In the genomic region with DNA sequence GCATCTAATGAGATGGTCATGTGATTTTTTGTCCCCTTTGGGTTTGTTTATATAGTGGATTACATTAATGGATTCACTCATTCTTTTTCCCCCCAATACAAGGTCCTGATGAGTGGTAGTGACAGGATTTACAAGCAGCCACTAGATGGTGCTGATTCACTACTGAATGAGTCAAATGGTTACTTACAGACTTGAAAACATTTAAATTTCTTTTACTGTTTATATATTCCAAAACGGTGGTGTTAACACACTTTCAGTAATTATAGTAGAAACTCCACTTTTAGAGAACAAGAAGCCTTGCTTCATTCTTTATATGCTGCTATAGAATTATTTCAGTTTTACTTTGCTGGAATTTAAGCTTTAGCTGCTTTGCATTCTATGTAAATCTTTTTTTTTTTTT, we compare ENCODE assay signal across 8 mouse cellular contexts.
A peak's percentile ranks its signal among the peaks of the same experiment; 100 is the strongest.
DNase-seq lines count a peak whose midpoint lies in the region; ATAC-seq and TF ChIP-seq lines count a peak whose summit lies in the region.

No protein-coding gene starts in this region.

- no peak overlapping the region for H3K9ac ChIP-seq in heart, embryonic 11.5 days (ENCODE audit: low read depth, low read length)
- no peak overlapping the region for H3K9ac ChIP-seq in MEL (ENCODE audit: control insufficient read depth, low read depth, low read length, poor library complexity, severe bottlenecking)
- no peak overlapping the region for H3K9ac ChIP-seq in neural tube, embryonic 15.5 days (replicated peaks)

- H3K4me2 ChIP-seq in heart, embryonic 11.5 days, result no peak overlapping the region
- H3K4me2 ChIP-seq in neural tube, embryonic 15.5 days, result no peak overlapping the region

- TF ChIP-seq EP300 in MEL (IDR thresholded peaks at IDR 0.05; ENCODE audit: low read depth in 1 of 2, low read length in 2 of 2), result no peak

- H3K79me2 ChIP-seq in MEL (ENCODE audit: control insufficient read depth, insufficient read depth, low read length, poor library complexity), result no peaks in the 10 kb centered on the region

- H3K36me3 ChIP-seq in heart, embryonic 11.5 days (ENCODE audit: control insufficient read depth, insufficient read depth, low read length), result no peaks in the 10 kb centered on the region
- no peaks in the 10 kb centered on the region for H3K36me3 ChIP-seq in MEL (ENCODE audit: control insufficient read depth in 1 of 2, insufficient read depth in 2 of 2, low read length in 2 of 2)
- H3K36me3 ChIP-seq in neural tube, embryonic 15.5 days, result no peaks in the 10 kb centered on the region

- no peak for TF ChIP-seq POLR2A in MEL (IDR thresholded peaks at IDR 0.05; ENCODE audit: control insufficient read depth in 1 of 2, insufficient read depth in 1 of 2, low read depth in 1 of 2, low read length in 2 of 2, poor library complexity in 1 of 2)

- intact Hi-C loops in heart, postnatal 14 days (cut with DNase I), result loop anchor here (2.0 to 10.0 kb wide), 4 partner anchors 219 to 602 kb away; a partner anchor contains a TSS

- H3K27me3 ChIP-seq in heart, embryonic 11.5 days (ENCODE audit: control insufficient read depth, insufficient read depth, low read length), result no peaks in the 10 kb centered on the region
- peaks cover 2 to 3% of the 10 kb centered on the region in 2 experiments; a peak in 1 of 4 replicates for H3K27me3 ChIP-seq in MEL (ENCODE audit: control insufficient read depth in 1 of 2, insufficient read depth in 2 of 2, low read length in 2 of 2)
- H3K27me3 ChIP-seq in neural tube, embryonic 15.5 days (replicated peaks), result no peaks in the 10 kb centered on the region

- H3K4me3 ChIP-seq in heart, embryonic 11.5 days (ENCODE audit: low read depth, low read length), result no peak overlapping the region
- H3K4me3 ChIP-seq in MEL (ENCODE audit: control insufficient read depth in 1 of 2, insufficient read depth in 1 of 2, low read depth in 2 of 2, low read length in 2 of 2), result no peak overlapping the region
- H3K4me3 ChIP-seq in neural tube, embryonic 15.5 days (replicated peaks), result no peak overlapping the region

- peak; percentile 13 to 45 for DNase-seq in heart, postnatal 14 days
- DNase-seq in 3T3-L1 (ENCODE audit: low read depth, low spot score) (peak; percentile 66), MEL (ENCODE audit: low read depth, low spot score) (peak; percentile 70)
- peak; percentile 72 for DNase-seq in embryo, embryonic 11 days
- peak; percentile 38 to 52 for DNase-seq in kidney, postnatal 36 days
- DNase-seq in gastrocnemius, postnatal 10 days, result no peak

- no peak overlapping the region for H3K27ac ChIP-seq in heart, embryonic 11.5 days (ENCODE audit: low read depth, low read length)
- no peak overlapping the region for H3K27ac ChIP-seq in MEL (ENCODE audit: control insufficient read depth, low read depth, low read length)
- H3K27ac ChIP-seq in neural tube, embryonic 15.5 days (replicated peaks), result no peak overlapping the region

- no peak for ATAC-seq in heart, embryonic 11.5 days (replicated peaks; ENCODE audit: insufficient number of reproducible peaks, low FRiP score, low TSS enrichment)
- ATAC-seq in neural tube, embryonic 15.5 days (ENCODE audit: low FRiP score), result 0 out of 2 replicates have a peak, but pooled peaks have one; percentile 45

- H3K9me3 ChIP-seq in heart, embryonic 11.5 days (replicated peaks; ENCODE audit: control insufficient read depth, low read length), result no peaks in the 10 kb centered on the region
- no peaks in the 10 kb centered on the region for H3K9me3 ChIP-seq in MEL (replicated peaks; ENCODE audit: insufficient read depth, low read length)
- H3K9me3 ChIP-seq in neural tube, embryonic 15.5 days (replicated peaks), result no peaks in the 10 kb centered on the region

- no peaks in the 10 kb centered on the region for H3K4me1 ChIP-seq in heart, embryonic 11.5 days (ENCODE audit: control insufficient read depth, insufficient read depth, low read length)
- H3K4me1 ChIP-seq in MEL (ENCODE audit: control insufficient read depth in 1 of 2, insufficient read depth in 2 of 2, low read length in 2 of 2), result no peaks in the 10 kb centered on the region
- H3K4me1 ChIP-seq in neural tube, embryonic 15.5 days, result no peaks in the 10 kb centered on the region

- WGBS in heart, embryonic 11.5 days (ENCODE audit: insufficient replicate concordance), result 7% methylated on average over 1 of the region's 1 CpGs
- 5% methylated on average over 1 of the region's 1 CpGs for WGBS in neural tube, embryonic 15.5 days

- peak; percentile 90 for TF ChIP-seq RAD21 in MEL (IDR thresholded peaks at IDR 0.05; ENCODE audit: low read depth, low read length)

- TF ChIP-seq CTCF in MEL (IDR thresholded peaks at IDR 0.05 in 2 of 3, conservative IDR thresholded peaks at IDR 0.05 in 1 of 3; ENCODE audit: control insufficient read depth in 1 of 3, insufficient read depth in 1 of 3, low read depth in 2 of 3, low read length in 3 of 3, poor library complexity in 1 of 3, severe bottlenecking in 1 of 3), result peak; percentile 16 to 76 (median 40); a peak in 5 of 6 replicates

TF ChIP-seq in MEL, 35 proteins besides CTCF, POLR2A, EP300 and RAD21:
- TF ChIP-seq E2F4 (IDR thresholded peaks at IDR 0.05; ENCODE audit: borderline replicate concordance, low read depth, low read length) (no peak), UBTF (IDR thresholded peaks at IDR 0.05; ENCODE audit: borderline replicate concordance, insufficient read depth, low read depth, low read length) (no peak), MYB (IDR thresholded peaks at IDR 0.05; ENCODE audit: low read depth, low read length) (no peak), USF2 (IDR thresholded peaks at IDR 0.05; ENCODE audit: borderline replicate concordance in 1 of 2, insufficient read depth in 1 of 2, low read depth in 1 of 2, low read length in 2 of 2) (no peak), ELF1 (IDR thresholded peaks at IDR 0.05; ENCODE audit: low read depth, low read length) (no peak), SMC3 (IDR thresholded peaks at IDR 0.05; ENCODE audit: low read depth, low read length) (peak; percentile 67), POLR2AphosphoS2 (IDR thresholded peaks at IDR 0.05; ENCODE audit: low read length) (no peak), ZC3H11A (IDR thresholded peaks at IDR 0.05; ENCODE audit: low read depth, low read length) (peak; percentile 47)
